In the genomic region with DNA sequence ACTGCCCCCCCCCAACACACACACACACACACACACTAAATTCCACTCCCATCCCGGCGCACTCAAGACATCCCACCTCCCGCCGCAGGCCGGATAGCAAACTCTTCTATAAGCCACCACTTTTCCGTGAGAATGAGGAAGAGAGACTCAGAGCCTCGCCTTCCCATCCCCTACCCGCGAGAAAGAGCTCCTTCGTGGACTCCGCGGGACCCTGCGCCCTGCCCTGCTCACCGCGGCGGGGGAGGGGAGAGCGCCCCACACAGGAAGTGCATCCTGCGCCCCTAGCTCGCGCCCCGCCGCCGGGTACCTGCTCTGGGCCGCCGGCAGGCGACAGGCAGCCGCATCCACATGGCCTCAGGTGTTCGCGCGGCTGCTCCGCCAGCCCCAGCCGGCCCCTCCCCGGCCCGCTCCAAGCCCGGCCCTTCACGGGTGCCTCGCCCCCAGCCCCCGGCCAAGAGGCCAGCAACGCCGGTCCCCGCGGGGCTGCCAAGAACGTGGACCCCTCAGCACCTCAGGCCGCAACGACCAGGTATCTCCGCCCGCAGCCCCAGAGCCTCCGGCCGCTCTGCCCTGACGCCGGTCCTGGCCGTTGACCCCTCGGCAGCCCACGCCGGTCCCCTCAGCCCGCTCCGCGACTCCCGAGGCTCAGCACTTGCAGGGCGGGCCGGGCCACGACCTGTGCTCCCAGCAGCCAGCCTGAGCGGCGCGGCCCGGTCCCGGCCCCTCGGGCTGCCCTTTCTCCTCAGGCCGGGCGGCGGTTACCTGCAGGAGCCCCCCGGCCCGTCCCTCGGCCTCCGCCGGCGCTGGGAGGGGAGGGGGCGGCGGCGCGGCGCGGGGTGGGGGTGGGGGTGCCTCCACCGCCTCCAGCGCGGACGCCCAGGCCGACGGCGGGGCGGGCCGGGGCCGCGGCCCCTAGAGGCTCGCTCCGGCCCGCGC, we compare ENCODE assay signal across 8 mouse cellular contexts.
DNase-seq lines count a peak whose midpoint lies in the region; ATAC-seq lines count a peak whose summit lies in the region.

No protein-coding gene starts in this region.

- no peaks in the 10 kb centered on the region for H3K9me3 ChIP-seq in intestine, embryonic 15.5 days
- H3K9me3 ChIP-seq in neural tube, embryonic 12.5 days: no peaks in the 10 kb centered on the region

- intact Hi-C loops in left cerebral cortex, postnatal 4 days (cut with DNase I): no loop called here
- intact Hi-C loops in left cerebral cortex, postnatal 25 days (cut with DNase I): no loop called here

- peak overlapping the region; percentile 94 for H3K27ac ChIP-seq in intestine, embryonic 15.5 days
- H3K27ac ChIP-seq in neural tube, embryonic 12.5 days: peak overlapping the region; percentile 86

- WGBS in intestine, embryonic 15.5 days: 1% methylated on average over 84 of the region's 98 CpGs
- under 1% methylated on average over 91 of the region's 98 CpGs for WGBS in neural tube, embryonic 12.5 days

- H3K4me2 ChIP-seq in intestine, embryonic 15.5 days (replicated peaks): peak overlapping the region; percentile 93
- H3K4me2 ChIP-seq in neural tube, embryonic 12.5 days (replicated peaks): peak overlapping the region; percentile 97

- H3K27me3 ChIP-seq in intestine, embryonic 15.5 days (replicated peaks): no peaks in the 10 kb centered on the region
- peaks cover 12% of the 10 kb centered on the region; the same call in 1 of the 2 replicates for H3K27me3 ChIP-seq in neural tube, embryonic 12.5 days (replicated peaks)

- peak; percentile 37 for DNase-seq in left cerebral cortex, postnatal 4 days
- no peak for DNase-seq in left cerebral cortex, postnatal 25 days (ENCODE audit: low spot score in 2 of 2)
- DNase-seq in cerebellum, adult 8-10 months: peak; percentile 28
- DNase-seq in forelimb bud, embryonic 11.5 days (ENCODE audit: low read depth, low spot score): peak; percentile 20
- DNase-seq in lung, adult 18-20 months: peak; percentile 40 to 48
- DNase-seq in thymus, postnatal 4 days: peak; percentile 94

- no peaks in the 10 kb centered on the region for H3K36me3 ChIP-seq in intestine, embryonic 15.5 days
- H3K36me3 ChIP-seq in neural tube, embryonic 12.5 days: no peaks in the 10 kb centered on the region

- peaks cover 20% of the 10 kb centered on the region for H3K4me1 ChIP-seq in intestine, embryonic 15.5 days (replicated peaks)
- peaks cover 38% of the 10 kb centered on the region for H3K4me1 ChIP-seq in neural tube, embryonic 12.5 days

- peak overlapping the region; percentile 99 for H3K4me3 ChIP-seq in intestine, embryonic 15.5 days (replicated peaks)
- H3K4me3 ChIP-seq in neural tube, embryonic 12.5 days: peak overlapping the region; percentile 100

- H3K9ac ChIP-seq in intestine, embryonic 15.5 days: peak overlapping the region; percentile 95
- H3K9ac ChIP-seq in neural tube, embryonic 12.5 days: peak overlapping the region; percentile 93

- ATAC-seq in intestine, embryonic 15.5 days: peak; percentile 82
- ATAC-seq in neural tube, embryonic 12.5 days (ENCODE audit: low FRiP score, low read depth): peak; percentile 67

Comparison
In these comparisons a context has a peak if more than half of its experiments do, and no peak if none do; other contexts are left out.
1. DNase-seq: peak in left cerebral cortex, postnatal 4 days (single experiment), cerebellum, adult 8-10 months (single experiment), forelimb bud, embryonic 11.5 days (single experiment), lung, adult 18-20 months (2 of 2) and thymus, postnatal 4 days (single experiment); none in left cerebral cortex, postnatal 25 days (0 of 2).